Mouse (Mus musculus) heart, postnatal 0 days (tissue): ENCODE measurements around the gene Cobll1. TPM values are rescaled to one million over a fixed set of nuclear protein-coding genes. Genes with fewer than 3 reads are reported as not detected.

Experiments used
- ATAC-seq: fragments of 200-750 bp; cut with Nextera tagmentation; 2 replicates; pipeline ENCODE4 v1.8.0; 2017; ENCODE audit warnings: low read depth, moderate number of reproducible peaks, moderate library complexity; ENCODE audit not compliant: insufficient read depth
- DNase-seq: peaks from one replicate; pipeline ENCODE4 v3.0.0-alpha.2; 2016; ENCODE audit warnings: low spot score
- H3K27ac ChIP-seq: fragments of 300-500 bp; sonication (generic); 2 replicates; pipeline ENCODE4 v1.5.1; 2014; ENCODE audit warnings: low read depth, mild to moderate bottlenecking
- H3K27me3 ChIP-seq: fragments of 300-500 bp; sonication (generic); 2 replicates; pipeline ENCODE4 v1.6.1; 2014; ENCODE audit warnings: low read length, mixed read lengths; ENCODE audit not compliant: control insufficient read depth, insufficient read depth
- H3K36me3 ChIP-seq: fragments of 300-500 bp; sonication (generic); replicated peaks from 2 replicates; pipeline ENCODE4 v1.6.1; 2014; ENCODE audit warnings: low read length, mixed read lengths; ENCODE audit not compliant: control insufficient read depth, insufficient read depth
- H3K4me1 ChIP-seq: fragments of 300-500 bp; sonication (generic); 2 replicates; pipeline ENCODE4 v1.6.1; 2014; ENCODE audit warnings: antibody characterized with exemption; ENCODE audit not compliant: control insufficient read depth, insufficient read depth
- H3K4me2 ChIP-seq: fragments of 300-500 bp; sonication (generic); 2 replicates; pipeline ENCODE4 v1.6.1; 2014; ENCODE audit warnings: low read depth, mild to moderate bottlenecking, low read length, moderate library complexity
- H3K4me3 ChIP-seq: fragments of 300-500 bp; sonication (generic); 2 replicates; pipeline ENCODE4 v1.5.1; 2014; ENCODE audit warnings: low read depth, low read length
- H3K9ac ChIP-seq: fragments of 300-500 bp; sonication (generic); replicated peaks from 2 replicates; pipeline ENCODE4 v1.6.1; 2014; ENCODE audit warnings: low read depth, low read length, mixed read lengths
- H3K9me3 ChIP-seq: fragments of 300-500 bp; sonication (generic); replicated peaks from 2 replicates; pipeline ENCODE4 v1.6.1; 2016; ENCODE audit warnings: low read length; ENCODE audit not compliant: control insufficient read depth
- CTCF ChIP-seq: IDR thresholded peaks from 2 replicates; pipeline ENCODE4 v1.5.1; 2016; ENCODE audit warnings: antibody characterized with exemption, control low read depth, low read depth
- EP300 ChIP-seq: IDR thresholded peaks from 2 replicates; pipeline ENCODE4 v1.6.1; 2016; ENCODE audit warnings: antibody characterized with exemption, low read depth
- WGBS: fragments of 180-500 bp; shearing (Covaris S2); extraction: QIAGEN DNeasy Blood & Tissue Kit; methylation state at CpG from one replicate; pipeline ENCODE4 v1.1.7; 2014; 5-methylcytosine and 5-hydroxymethylcytosine counted together
- polyA plus RNA-seq: library from polyadenylated mRNA; unstranded; fragments of >200 nt; fragmentation: Nextera tagmentation; extraction: Ambion mirVana; gene quantifications from 2 replicates; pipeline ENCODE4 v1.2.1, GENCODE M21; 2015
- total RNA-seq: library from RNA; depleted of rRNA; stranded (reverse); fragments of >200 nt; gene quantifications from 2 replicates; pipeline ENCODE4 v1.2.3, GENCODE M21; 2014; ENCODE audit warnings: low replicate concordance; rRNA removed

Gene Cobll1
- total and polyA plus RNA-seq, 2 experiments from 2014 or later = 8.6 to 11.0 TPM

- 88% methylated on average over 6 of the region's 6 CpGs for WGBS
- Histone ChIP-seq H3K9ac (no peak overlapping the region), H3K4me3 (no peak overlapping the region), H3K4me1 (no peaks in the 10 kb centered on the region), H3K9me3 (no peaks in the 10 kb centered on the region), H3K36me3 (no peaks in the 10 kb centered on the region), H3K4me2 (no peak overlapping the region), H3K27ac (no peak overlapping the region), H3K27me3 (no peaks in the 10 kb centered on the region)
- DNase-seq (no peak), ATAC-seq (no peak)
- TF ChIP-seq EP300 (no peak), CTCF (no peak)
These were observed 186.8 kb downstream of the Cobll1 start for GRCm38 (mm10) chr2:65052191-65053012.

GRCm38 (mm10) chr2:65050776-65051175 is 188.4 kb downstream of the Cobll1 start:
- no peaks in the 10 kb centered on the region for H3K27me3 ChIP-seq
- WGBS = 92% methylated on average over 3 of the region's 3 CpGs
- ATAC-seq (no peak), DNase-seq (no peak)
- TF ChIP-seq CTCF = no peak
- no peak for TF ChIP-seq EP300
- H3K36me3 ChIP-seq = no peaks in the 10 kb centered on the region
- H3K9me3 ChIP-seq = no peaks in the 10 kb centered on the region
- H3K4me1 ChIP-seq = peaks cover 2% of the 10 kb centered on the region; the same call in 1 of the 2 replicates
- no peak overlapping the region for H3K4me2 ChIP-seq
- no peak overlapping the region for H3K4me3 ChIP-seq
- no peak overlapping the region for H3K9ac ChIP-seq
- no peak overlapping the region for H3K27ac ChIP-seq

DNA sequence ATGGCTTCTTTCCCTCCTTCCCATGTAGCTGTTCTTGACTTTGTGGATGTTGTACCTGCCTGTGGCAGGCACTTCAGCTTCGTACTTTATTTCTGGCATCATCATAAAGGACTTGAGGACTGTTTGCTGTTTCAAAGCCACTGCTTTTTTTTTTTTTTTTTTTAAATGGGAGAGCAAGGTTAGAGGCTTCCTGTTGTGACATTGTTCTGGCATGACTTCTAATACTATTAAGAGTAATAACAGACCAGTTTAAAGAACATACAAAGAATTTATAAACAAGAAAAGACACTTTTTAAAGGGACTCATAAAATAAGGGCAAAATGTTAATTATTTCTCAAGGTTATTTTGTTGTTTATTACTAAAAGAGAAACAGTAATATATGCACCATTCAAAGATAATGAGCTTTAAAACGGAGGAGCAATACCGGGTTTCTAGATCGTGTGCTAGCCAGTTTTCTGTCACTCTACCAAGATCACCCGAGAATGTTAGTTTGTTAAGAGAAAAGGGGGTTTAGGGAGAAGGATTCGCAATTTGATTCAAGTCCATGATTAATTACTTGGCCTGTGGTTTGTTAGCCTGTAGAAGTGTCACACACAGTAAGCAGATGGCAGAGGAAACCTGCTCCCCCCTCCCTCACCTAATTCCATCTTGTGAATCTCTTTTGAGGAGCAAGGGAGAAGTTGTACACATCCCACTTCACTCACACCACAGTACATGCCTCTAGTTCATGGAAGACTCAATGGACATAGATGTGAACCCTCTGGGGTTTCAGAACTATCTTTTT is 190.8 kb downstream of the Cobll1 start:
- no peak for DNase-seq
- Histone ChIP-seq H3K4me3 (no peak overlapping the region), H3K27ac (no peak overlapping the region), H3K36me3 (no peaks in the 10 kb centered on the region), H3K4me1 (peaks cover 6% of the 10 kb centered on the region; the same call in 1 of the 2 replicates), H3K9me3 (no peaks in the 10 kb centered on the region), H3K9ac (no peak overlapping the region), H3K4me2 (no peak overlapping the region), H3K27me3 (no peaks in the 10 kb centered on the region)
- TF ChIP-seq EP300 = no peak
- TF ChIP-seq CTCF = no peak
- 66% methylated on average over 6 of the region's 6 CpGs for WGBS
- ATAC-seq = no peak

Other genes starting within 250 kb of the Cobll1 start
- gene Grb14, start 214.4 kb downstream of the Cobll1 start, total RNA-seq = 64.9 and 102 TPM in 2 replicates
- gene Grb14, start 214.4 kb downstream of the Cobll1 start, polyA plus RNA-seq = 166 and 168 TPM in 2 replicates
- gene Slc38a11, start 124.6 kb upstream of the Cobll1 start, total RNA-seq = not detected in 2 replicates
- gene Slc38a11, start 124.6 kb upstream of the Cobll1 start, polyA plus RNA-seq = 0.41 and 0.44 TPM in 2 replicates